Mouse (Mus musculus): ENCODE data around the gene Nmnat2.

DNA sequence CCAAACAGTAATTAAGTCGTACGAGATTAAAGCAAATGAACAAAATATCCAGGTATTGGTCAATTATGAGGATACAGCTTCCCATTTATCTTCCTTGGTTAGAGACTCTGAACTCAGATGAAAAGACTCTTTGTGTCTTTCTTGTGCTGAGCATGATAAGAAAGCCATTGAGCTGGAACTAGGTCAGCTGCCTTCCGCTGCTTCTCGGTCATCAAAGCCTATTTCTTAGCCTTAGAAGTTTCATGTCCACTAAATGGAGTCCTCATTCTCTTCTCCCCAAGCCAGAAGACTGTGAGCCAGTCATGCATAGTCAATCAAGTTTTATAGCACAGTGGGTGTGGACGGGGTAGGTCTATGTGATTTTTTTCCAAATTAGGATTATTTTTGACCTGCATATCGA is 19.3 kb upstream of the Nmnat2 start:
- TF ChIP-seq CTCF (IDR thresholded peaks at IDR 0.05; ENCODE audit: low read depth) (no peak), EP300 (optimal IDR thresholded peaks at IDR 0.05) (no peak)

Data from stomach, postnatal 0 days (tissue).